Mouse (Mus musculus): ENCODE results near the gene Gm42742. TPM values are rescaled to one million over a fixed set of nuclear protein-coding genes. Genes with fewer than 3 reads are reported as not detected.

Gm42742 gene
- 56.8 and 66.8 TPM in 2 replicates for polyA plus RNA-seq (2016; fragmentation: Nextera tagmentation; extraction: Ambion mirVana)

DNA sequence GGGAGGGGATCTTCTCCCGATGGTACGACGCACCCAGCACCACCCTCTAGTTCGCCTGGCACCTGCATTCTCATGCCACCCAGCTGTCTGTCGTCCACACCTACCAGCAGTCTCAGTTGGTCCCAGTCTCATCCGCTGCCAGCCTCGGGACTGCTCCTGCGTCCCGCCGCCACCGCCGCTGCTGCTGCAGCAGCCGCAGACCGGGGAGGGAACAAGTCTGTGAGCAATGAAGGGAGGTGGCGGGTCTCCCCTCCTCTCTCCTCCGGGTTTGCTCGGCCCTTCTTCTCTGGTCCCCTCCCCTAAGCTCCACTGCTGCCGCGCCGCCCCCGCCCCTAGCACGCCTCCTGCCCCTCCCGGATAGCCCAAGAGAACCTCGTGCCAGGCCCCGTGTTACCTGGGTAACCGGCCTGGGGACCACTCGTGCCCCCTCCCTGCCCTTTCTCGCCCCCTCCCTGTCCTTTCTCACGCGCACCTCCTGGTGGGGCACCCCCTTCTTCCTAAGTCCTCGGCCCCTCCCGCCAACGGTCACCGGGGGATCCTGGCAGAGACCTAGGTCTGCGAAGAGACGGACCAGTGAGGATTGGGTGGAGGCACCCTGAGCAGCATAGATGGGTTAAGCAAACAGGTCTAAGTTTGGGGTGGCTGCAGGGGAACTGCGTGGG is at the start of gene Gm42742, which contains the start of gene Prrt2:
Gene Gm42742, minus strand, starts transcription at position 197 of the 662 bp plus-strand sequence.
Gene Prrt2, minus strand, starts transcription at position 311 of the 662 bp plus-strand sequence.
- Histone ChIP-seq H3K27ac (replicated peaks) (peak within 1 kb of the TSS; percentile 99), H3K9me3 (no peaks in the 10 kb centered on the region), H3K9ac (replicated peaks) (peak within 1 kb of the TSS; percentile 69), H3K27me3 (no peaks in the 10 kb centered on the region), H3K4me1 (peaks cover 78% of the 10 kb centered on the region), H3K36me3 (peaks cover 30% of the 10 kb centered on the region), H3K4me3 (peak within 1 kb of the TSS; percentile 47), H3K4me2 (replicated peaks) (peak within 1 kb of the TSS; percentile 98)
- ATAC-seq (ENCODE audit: low FRiP score, low read depth): peak; percentile 17; the same call in 1 of the 2 replicates
- 2% methylated on average over 36 of the region's 37 CpGs for WGBS

- ATAC-seq (ENCODE audit: low FRiP score, low read depth): no peak
- Histone ChIP-seq H3K9ac (replicated peaks) (no peak overlapping the region), H3K36me3 (no peaks in the 10 kb centered on the region), H3K4me3 (no peak overlapping the region), H3K4me2 (replicated peaks) (no peak overlapping the region), H3K27ac (replicated peaks) (no peak overlapping the region), H3K4me1 (no peaks in the 10 kb centered on the region), H3K9me3 (no peaks in the 10 kb centered on the region), H3K27me3 (no peaks in the 10 kb centered on the region)
- 87% methylated on average over 4 of the region's 4 CpGs for WGBS
Observed at GRCm38 (mm10) chr7:127066317-127066716, 45.4 kb upstream of the Gm42742 start.

DNA sequence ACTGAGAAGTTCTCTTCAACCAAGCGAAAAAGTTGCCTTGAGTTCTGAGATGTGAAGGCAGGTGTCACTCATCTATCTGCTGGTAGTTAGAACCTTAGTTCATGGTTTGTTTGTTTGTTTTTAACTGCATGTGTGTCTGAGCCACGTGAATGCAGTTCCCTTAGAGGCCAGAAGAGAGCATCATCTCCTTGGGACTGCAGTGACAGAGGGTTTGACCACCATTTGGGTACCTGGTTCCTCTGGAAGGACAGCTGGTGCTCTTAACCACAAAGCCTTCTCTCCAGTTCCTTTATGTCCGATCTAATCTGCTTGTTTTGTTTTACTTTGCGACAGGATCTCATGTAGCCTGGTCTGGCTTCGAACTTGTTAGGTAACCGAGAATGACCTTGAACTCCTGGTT is 44.6 kb upstream of the Gm42742 start:
- no peak overlapping the region for H3K9ac ChIP-seq (replicated peaks)
- H3K27ac ChIP-seq (replicated peaks): no peak overlapping the region
- H3K4me1 ChIP-seq: no peaks in the 10 kb centered on the region
- no peak overlapping the region for H3K4me3 ChIP-seq
- ATAC-seq (ENCODE audit: low FRiP score, low read depth): no peak
- WGBS: 89% methylated on average over 6 of the region's 6 CpGs
- H3K27me3 ChIP-seq: no peaks in the 10 kb centered on the region
- no peaks in the 10 kb centered on the region for H3K36me3 ChIP-seq
- H3K9me3 ChIP-seq: no peaks in the 10 kb centered on the region
- no peak overlapping the region for H3K4me2 ChIP-seq (replicated peaks)

- no peak for ATAC-seq (ENCODE audit: low FRiP score, low read depth)
- Histone ChIP-seq H3K4me3 (no peak overlapping the region), H3K27ac (replicated peaks) (no peak overlapping the region), H3K9me3 (no peaks in the 10 kb centered on the region), H3K4me1 (no peaks in the 10 kb centered on the region), H3K4me2 (replicated peaks) (no peak overlapping the region), H3K9ac (replicated peaks) (no peak overlapping the region), H3K27me3 (no peaks in the 10 kb centered on the region), H3K36me3 (no peaks in the 10 kb centered on the region)
- 67% methylated on average over 5 of the region's 5 CpGs for WGBS
Observed at GRCm38 (mm10) chr7:127055026-127055585, 34.2 kb upstream of the Gm42742 start.

DNA sequence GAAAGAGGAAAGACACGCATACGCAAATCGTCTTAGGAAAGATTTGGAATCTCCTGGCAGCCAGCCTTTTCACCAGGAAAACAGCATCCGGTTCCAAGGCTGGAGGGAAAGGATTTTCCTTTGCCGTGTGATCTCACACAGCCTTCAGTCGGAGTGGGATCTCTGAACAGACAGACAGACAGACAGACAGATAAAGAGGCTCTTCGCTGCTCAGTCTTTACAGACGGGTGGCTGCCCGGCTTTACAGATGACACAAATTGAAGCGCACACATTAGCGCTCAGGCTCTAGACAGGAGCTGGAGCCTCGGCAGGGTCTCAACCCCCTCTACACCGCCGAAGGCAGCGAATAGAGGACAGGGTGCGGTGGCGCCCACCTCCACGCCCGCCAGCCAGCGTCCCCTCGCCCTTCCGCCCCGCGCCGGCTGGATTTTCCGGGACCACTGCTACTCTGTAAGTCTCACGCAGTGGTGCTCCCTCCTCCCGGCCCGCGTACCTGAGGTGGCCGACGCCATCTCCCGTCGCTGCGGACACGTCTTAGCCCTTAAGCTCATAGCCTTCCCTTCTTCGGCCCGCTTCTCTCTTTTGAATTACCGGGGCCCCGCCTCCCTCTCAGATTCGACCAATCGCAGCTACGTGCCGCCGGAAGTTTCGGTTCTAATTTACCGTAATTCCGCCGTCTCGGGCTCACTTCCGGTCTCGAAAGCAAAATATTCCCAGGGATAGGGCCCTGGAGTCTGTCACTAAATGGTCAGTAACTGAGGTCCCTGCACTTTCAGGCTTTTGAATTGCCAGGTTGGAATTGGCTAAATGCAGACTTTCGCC is 21.2 kb upstream of the Gm42742 start, which contains the start of gene Kif22:
Gene Kif22, minus strand, starts transcription at position 621 of the 822 bp plus-strand sequence.
- WGBS: under 1% methylated on average over 53 of the region's 53 CpGs
- peak; percentile 74 for ATAC-seq (ENCODE audit: low FRiP score, low read depth)
- Histone ChIP-seq H3K27me3 (no peaks in the 10 kb centered on the region), H3K36me3 (peaks cover 16% of the 10 kb centered on the region), H3K4me2 (replicated peaks) (peak within 1 kb of the TSS; percentile 92), H3K9me3 (no peaks in the 10 kb centered on the region), H3K4me3 (peak within 1 kb of the TSS; percentile 91), H3K4me1 (peaks cover 20% of the 10 kb centered on the region), H3K27ac (replicated peaks) (peak within 1 kb of the TSS; percentile 70), H3K9ac (replicated peaks) (peak within 1 kb of the TSS; percentile 86)

GRCm38 (mm10) chr7:127031244-127031643 is 10.3 kb upstream of the Gm42742 start:
- Histone ChIP-seq H3K27me3 (no peaks in the 10 kb centered on the region), H3K4me1 (peaks cover 8% of the 10 kb centered on the region), H3K4me3 (no peak overlapping the region), H3K9ac (replicated peaks) (no peak overlapping the region), H3K4me2 (replicated peaks) (no peak overlapping the region), H3K9me3 (no peaks in the 10 kb centered on the region), H3K27ac (replicated peaks) (no peak overlapping the region), H3K36me3 (peaks cover 73% of the 10 kb centered on the region)
- ATAC-seq (ENCODE audit: low FRiP score, low read depth): no peak
- 88% methylated on average over 1 of the region's 1 CpGs for WGBS

DNA sequence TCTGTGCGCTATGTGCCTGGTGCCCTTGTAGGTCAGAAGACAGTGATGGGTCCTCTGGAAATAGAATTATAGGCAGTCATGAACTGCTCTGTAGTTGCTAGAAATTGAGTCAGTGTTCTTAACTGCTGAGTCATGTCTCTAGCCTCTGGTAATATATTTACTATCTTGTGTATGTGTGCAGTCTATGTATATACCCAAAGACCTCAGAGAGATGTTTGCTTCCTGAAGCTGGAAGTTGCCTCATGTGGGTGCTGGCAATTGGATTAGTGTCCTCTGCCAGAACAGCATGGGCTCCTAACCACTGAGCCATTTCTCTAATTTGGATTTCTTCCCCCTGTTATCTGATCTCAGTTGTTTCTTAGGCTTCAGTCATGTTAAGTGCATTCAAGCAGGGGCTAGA is 9.3 kb upstream of the Gm42742 start:
- ATAC-seq (ENCODE audit: low FRiP score, low read depth): no peak
- Histone ChIP-seq H3K4me3 (no peak overlapping the region), H3K9ac (replicated peaks) (no peak overlapping the region), H3K36me3 (peaks cover 65% of the 10 kb centered on the region), H3K4me2 (replicated peaks) (no peak overlapping the region), H3K27me3 (no peaks in the 10 kb centered on the region), H3K9me3 (no peaks in the 10 kb centered on the region), H3K27ac (replicated peaks) (no peak overlapping the region), H3K4me1 (peaks cover 8% of the 10 kb centered on the region)
- WGBS: 96% methylated on average over 1 of the region's 1 CpGs

- Histone ChIP-seq H3K9me3 (no peaks in the 10 kb centered on the region), H3K4me2 (replicated peaks) (peak overlapping the region; percentile 98), H3K36me3 (peaks cover 63% of the 10 kb centered on the region), H3K4me3 (peak overlapping the region; percentile 98), H3K27me3 (no peaks in the 10 kb centered on the region), H3K4me1 (peaks cover 31% of the 10 kb centered on the region), H3K9ac (replicated peaks) (peak overlapping the region; percentile 100), H3K27ac (replicated peaks) (peak overlapping the region; percentile 99)
- ATAC-seq (ENCODE audit: low FRiP score, low read depth): no peak
- WGBS: 71% methylated on average over 8 of the region's 8 CpGs
Observed at GRCm38 (mm10) chr7:127027885-127028284, 7.0 kb upstream of the Gm42742 start.

DNA sequence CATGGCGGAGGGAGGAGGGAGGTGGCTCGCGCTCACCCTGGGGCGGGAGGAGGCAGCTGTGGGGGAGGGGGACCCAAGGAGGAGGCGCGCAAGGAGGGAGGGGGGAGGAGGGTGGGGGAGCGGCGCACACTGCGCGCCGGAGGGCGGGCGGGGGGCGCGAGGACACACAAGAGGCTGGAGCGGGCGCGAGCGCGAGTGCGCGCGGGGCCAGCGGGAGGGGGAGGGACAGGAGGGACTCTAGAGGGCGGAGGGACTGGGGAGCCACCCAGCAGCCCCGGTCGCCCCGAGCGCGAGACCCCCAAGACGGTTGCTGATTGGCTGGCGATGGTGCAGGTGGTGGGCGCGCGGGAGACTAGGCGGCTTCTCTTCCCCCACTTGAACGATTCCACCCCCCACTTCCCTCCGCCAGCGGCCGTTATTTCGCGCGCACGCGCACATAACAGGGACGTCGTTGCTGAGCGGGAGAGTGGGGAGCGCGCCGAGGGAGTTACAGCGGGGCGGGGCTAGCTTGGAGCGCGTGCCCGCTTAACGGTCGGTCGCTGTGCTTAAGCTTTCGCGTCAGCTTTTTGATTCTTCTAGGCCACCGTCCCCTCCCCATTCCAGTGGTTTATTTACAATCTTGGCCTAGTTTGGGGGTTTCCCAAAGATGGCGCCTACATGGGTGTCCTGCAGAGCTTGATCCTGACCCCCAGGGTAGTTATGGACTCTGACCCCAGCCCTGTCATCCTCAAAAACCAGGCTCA is 6.3 kb upstream of the Gm42742 start, which contains the start of gene Maz:
Gene Maz, minus strand, starts transcription at position 54 of the 743 bp plus-strand sequence.
- peak; percentile 89 for ATAC-seq (ENCODE audit: low FRiP score, low read depth)
- H3K9me3 ChIP-seq: no peaks in the 10 kb centered on the region
- H3K4me2 ChIP-seq (replicated peaks): peak within 1 kb of the TSS; percentile 98
- peak within 1 kb of the TSS; percentile 100 for H3K9ac ChIP-seq (replicated peaks)
- peaks cover 63% of the 10 kb centered on the region for H3K36me3 ChIP-seq
- peak within 1 kb of the TSS; percentile 99 for H3K27ac ChIP-seq (replicated peaks)
- WGBS: under 1% methylated on average over 38 of the region's 63 CpGs
- H3K27me3 ChIP-seq: no peaks in the 10 kb centered on the region
- H3K4me3 ChIP-seq: peak within 1 kb of the TSS; percentile 98
- H3K4me1 ChIP-seq: peaks cover 38% of the 10 kb centered on the region

GRCm38 (mm10) chr7:127026616-127026983 is 5.7 kb upstream of the Gm42742 start:
- peak overlapping the region; percentile 99 for H3K27ac ChIP-seq (replicated peaks)
- H3K4me3 ChIP-seq: peak overlapping the region; percentile 98
- peak overlapping the region; percentile 100 for H3K9ac ChIP-seq (replicated peaks)
- no peak for ATAC-seq (ENCODE audit: low FRiP score, low read depth)
- 0% methylated on average over 1 of the region's 48 CpGs for WGBS
- peak overlapping the region; percentile 98 for H3K4me2 ChIP-seq (replicated peaks)
- peaks cover 59% of the 10 kb centered on the region for H3K36me3 ChIP-seq
- peaks cover 44% of the 10 kb centered on the region for H3K4me1 ChIP-seq
- H3K27me3 ChIP-seq: no peaks in the 10 kb centered on the region
- H3K9me3 ChIP-seq: no peaks in the 10 kb centered on the region

DNA sequence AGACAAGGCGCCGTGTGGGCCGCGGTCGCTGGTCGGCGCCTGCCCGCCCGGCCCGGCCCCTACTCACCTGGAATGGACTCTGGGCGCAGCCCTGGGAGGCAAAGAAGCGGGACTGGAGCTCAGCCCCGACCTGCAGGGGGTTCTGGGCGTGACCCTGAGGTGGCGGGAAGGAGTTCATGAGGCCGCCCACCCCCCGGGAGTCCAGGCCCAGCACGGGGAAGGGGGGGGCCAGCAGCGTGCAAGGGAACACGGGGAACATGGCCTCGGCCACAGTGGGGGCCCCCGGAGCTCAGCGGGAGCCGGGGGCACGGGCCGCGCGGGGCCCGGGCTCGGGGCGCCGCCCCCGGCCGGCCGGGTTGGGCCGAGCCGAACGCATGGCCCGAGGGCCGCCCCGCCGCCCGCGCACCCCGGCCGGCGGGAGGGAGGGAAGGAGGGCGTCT is 5.3 kb upstream of the Gm42742 start:
- H3K4me1 ChIP-seq: peaks cover 48% of the 10 kb centered on the region
- WGBS: 1% methylated on average over 17 of the region's 48 CpGs
- H3K27me3 ChIP-seq: no peaks in the 10 kb centered on the region
- ATAC-seq (ENCODE audit: low FRiP score, low read depth): peak; percentile 25
- peak overlapping the region; percentile 98 for H3K4me2 ChIP-seq (replicated peaks)
- peaks cover 55% of the 10 kb centered on the region for H3K36me3 ChIP-seq
- peak overlapping the region; percentile 98 for H3K4me3 ChIP-seq
- H3K9ac ChIP-seq (replicated peaks): peak overlapping the region; percentile 100
- no peaks in the 10 kb centered on the region for H3K9me3 ChIP-seq
- H3K27ac ChIP-seq (replicated peaks): peak overlapping the region; percentile 99
